Mouse (Mus musculus): Measurements from ENCODE around the gene Usp20.

GRCm38 (mm10) chr2:31023940-31024339 is 41.9 kb downstream of the Usp20 start:
- no peak for TF ChIP-seq E2F4 (IDR thresholded peaks at IDR 0.05; ENCODE audit: insufficient read depth)
- no peak for TF ChIP-seq USF1 (IDR thresholded peaks at IDR 0.05; ENCODE audit: low read depth)
- TF ChIP-seq POLR2A (IDR thresholded peaks at IDR 0.05; ENCODE audit: insufficient read length, low read depth) = no peak
- peak; percentile 17 for TF ChIP-seq POLR2AphosphoS2 (IDR thresholded peaks at IDR 0.05; ENCODE audit: insufficient read length, low read depth)
- TF ChIP-seq MAX (IDR thresholded peaks at IDR 0.05; ENCODE audit: low read depth) = no peak
- no peak for TF ChIP-seq TCF12 (IDR thresholded peaks at IDR 0.05; ENCODE audit: insufficient read depth, poor library complexity, severe bottlenecking)
- TF ChIP-seq CEBPB (IDR thresholded peaks at IDR 0.05; ENCODE audit: insufficient read depth, poor library complexity, severe bottlenecking) = no peak
- TF ChIP-seq MYOG (IDR thresholded peaks at IDR 0.05; ENCODE audit: control insufficient read depth in 1 of 3, insufficient read depth in 1 of 3, insufficient read length in 2 of 3, low read depth in 2 of 3) = no peak
- no peak for TF ChIP-seq MYOD1 (IDR thresholded peaks at IDR 0.05; ENCODE audit: control insufficient read depth in 1 of 3, insufficient read length in 2 of 3, low read depth in 2 of 3)
- TF ChIP-seq REST (IDR thresholded peaks at IDR 0.05; ENCODE audit: insufficient read depth, insufficient read length) = no peak
- no peak for TF ChIP-seq TCF3 (IDR thresholded peaks at IDR 0.05; ENCODE audit: insufficient read length, low read depth)

Data from myocyte (in vitro differentiated cells).